Mouse (Mus musculus) C2C12 (cell line): ENCODE measurements around the gene Nsrp1. TPM values are rescaled to one million over a fixed set of nuclear protein-coding genes. Genes with fewer than 3 reads are reported as not detected.

Experiments used
- H3K27me3 ChIP-seq: one replicate; pipeline ENCODE4 v1.6.1; 2011; ENCODE audit not compliant: control insufficient read depth, insufficient read depth, insufficient read length
- H3K36me3 ChIP-seq: one replicate; pipeline ENCODE4 v1.6.1; 2011; ENCODE audit not compliant: control insufficient read depth, insufficient read depth
- H3K4me3 ChIP-seq: one replicate; pipeline ENCODE4 v1.5.1; 2011; ENCODE audit warnings: mild to moderate bottlenecking, control low read depth; ENCODE audit not compliant: poor library complexity, insufficient read depth, severe bottlenecking
- H3K79me2 ChIP-seq: one replicate; pipeline ENCODE4 v1.6.1; 2011; ENCODE audit not compliant: control insufficient read depth, insufficient read depth
- H3K79me3 ChIP-seq: one replicate; pipeline ENCODE4 v1.6.1; 2011; ENCODE audit warnings: low read depth, control low read depth
- H3ac ChIP-seq: one replicate; pipeline ENCODE3; 2011; ENCODE audit warnings: low read depth; ENCODE audit not compliant: control insufficient read depth, insufficient read length
- CEBPB ChIP-seq: IDR thresholded peaks from one replicate; pipeline ENCODE4 v1.6.1; 2011; ENCODE audit warnings: low read depth, mild to moderate bottlenecking, control low read depth, moderate library complexity
- CTCF ChIP-seq: IDR thresholded peaks from one replicate; pipeline ENCODE4 v1.5.1; 2011; ENCODE audit not compliant: control insufficient read depth, insufficient read depth, insufficient read length
- FOSL1 ChIP-seq: IDR thresholded peaks from one replicate; pipeline ENCODE4 v1.8.0; 2011; ENCODE audit warnings: mild to moderate bottlenecking, low read length; ENCODE audit not compliant: poor library complexity, insufficient read depth, severe bottlenecking
- MAX ChIP-seq: IDR thresholded peaks from one replicate; pipeline ENCODE4 v1.6.1; 2011; ENCODE audit warnings: mild to moderate bottlenecking, control low read depth
- MYOD1 ChIP-seq: IDR thresholded peaks from one replicate; pipeline ENCODE4 v1.6.1; 2011; ENCODE audit warnings: low read depth; ENCODE audit not compliant: control insufficient read depth, insufficient read length
- MYOG ChIP-seq: IDR thresholded peaks from one replicate; pipeline ENCODE4 v1.6.1; 2011; ENCODE audit not compliant: control insufficient read depth, insufficient read length; ENCODE audit errors: extremely low read depth
- USF1 ChIP-seq: IDR thresholded peaks from one replicate; pipeline ENCODE4 v1.6.1; 2011; ENCODE audit warnings: low read depth, mild to moderate bottlenecking, control low read depth, moderate library complexity
- microRNA-seq: library from miRNA; unstranded; fragments of <30 nt; microRNA quantifications from one replicate; pipeline ENCODE4, GENCODE M21; 2019; ENCODE audit warnings: borderline microRNAs expressed
- polyA plus RNA-seq: library from polyadenylated mRNA; unstranded; fragments of >200 nt; fragmentation: generic; extraction: Trizol; gene quantifications from one replicate; pipeline ENCODE4 v1.2.1, GENCODE M21; 2012; ENCODE audit warnings: missing spikeins

The Nsrp1 gene
- polyA plus RNA-seq, 1 experiment, result 2.7 TPM

GRCm38 (mm10) chr11:76997305-76997704, 80.9 kb downstream of the Nsrp1 start:
- H3K36me3 ChIP-seq, result no peaks in the 10 kb centered on the region
- TF ChIP-seq CTCF (peak; percentile 94), USF1 (no peak)
- H3K79me3 ChIP-seq, result no peaks in the 10 kb centered on the region
- no peak overlapping the region for H3ac ChIP-seq
- no peaks in the 10 kb centered on the region for H3K27me3 ChIP-seq
- no peaks in the 10 kb centered on the region for H3K79me2 ChIP-seq
- H3K4me3 ChIP-seq, result peak overlapping the region; percentile 25

GRCm38 (mm10) chr11:76995966-76996672, 82.1 kb downstream of the Nsrp1 start:
- Histone ChIP-seq H3K79me2 (no peaks in the 10 kb centered on the region), H3K27me3 (no peaks in the 10 kb centered on the region), H3K4me3 (no peak overlapping the region), H3K36me3 (no peaks in the 10 kb centered on the region), H3K79me3 (no peaks in the 10 kb centered on the region), H3ac (no peak overlapping the region)
- TF ChIP-seq MYOG (no peak), MYOD1 (no peak), FOSL1 (no peak), MAX (no peak), CEBPB (no peak), CTCF (no peak), USF1 (no peak)

Small RNA genes lying within 50 kb of the gene (microRNA-seq; reads per million reads assigned to microRNA genes)
- gene Mir423, result 4,030 reads per million, percentile 92 among the genes with 10 or more reads in this experiment

Other genes with a start within 250 kb of the Nsrp1 start
- gene Cpd, start 231.4 kb downstream of the Nsrp1 start, polyA plus RNA-seq, result 11.6 TPM
- not detected for gene Tmigd1, start 176.3 kb downstream of the Nsrp1 start, polyA plus RNA-seq
- gene Blmh, start 153.6 kb downstream of the Nsrp1 start, polyA plus RNA-seq, result 26.4 TPM
- gene Slc6a4, start 79.8 kb downstream of the Nsrp1 start, polyA plus RNA-seq, result 0.06 TPM
- 0.05 TPM for gene Efcab5, start 110.5 kb upstream of the Nsrp1 start, polyA plus RNA-seq
- 2.7 TPM for gene Ssh2, start 137.9 kb upstream of the Nsrp1 start, polyA plus RNA-seq